Mouse (Mus musculus) retina, adult 2 months (tissue): ENCODE measurements at regions not wholly inside any gene's neighbourhood (a gene's known extent, or its start where the extent isn't known, plus 50 kb on each side); places are given as distances from the start of the nearest gene placed in this dataset.
A peak's percentile ranks its signal among the peaks of the same experiment; 100 is the strongest.

Experiments used
- DNase-seq: peaks from one replicate; pipeline ENCODE4 v3.0.0-alpha.2; 2012; ENCODE audit warnings: low read depth, low spot score

- no peak for DNase-seq
Measured at GRCm38 (mm10) chr10:92237881-92238280, 484.3 kb downstream of the Nedd1 start.

GRCm38 (mm10) chr10:92232081-92232480 is 490.1 kb downstream of the Nedd1 start:
- peak; percentile 23 for DNase-seq

- no peak for DNase-seq
Measured at GRCm38 (mm10) chr10:92225818-92226217, 496.4 kb downstream of the Nedd1 start.

- no peak for DNase-seq
Measured at GRCm38 (mm10) chr10:92225071-92225470, 497.1 kb downstream of the Nedd1 start.

- no peak for DNase-seq
Measured at GRCm38 (mm10) chr10:92219310-92219709, 502.9 kb downstream of the Nedd1 start.

GRCm38 (mm10) chr10:92170856-92171255 is 551.4 kb downstream of the Nedd1 start:
- DNase-seq: no peak

GRCm38 (mm10) chr10:92166057-92166456 is 556.2 kb downstream of the Nedd1 start:
- no peak for DNase-seq

- DNase-seq: no peak
Measured at GRCm38 (mm10) chr10:92164991-92165390, 557.2 kb downstream of the Nedd1 start.

GRCm38 (mm10) chr10:92164648-92164960 is 557.6 kb downstream of the Nedd1 start:
- no peak for DNase-seq

- no peak for DNase-seq
Measured at GRCm38 (mm10) chr10:92163851-92164647, 558.2 kb downstream of the Nedd1 start.

GRCm38 (mm10) chr10:92163071-92163504 is 559.1 kb downstream of the Nedd1 start:
- no peak for DNase-seq

GRCm38 (mm10) chr10:92162473-92163011 is 559.7 kb downstream of the Nedd1 start:
- no peak for DNase-seq

- DNase-seq: no peak
Measured at GRCm38 (mm10) chr10:92161501-92161900, 560.7 kb downstream of the Nedd1 start.

GRCm38 (mm10) chr10:92146263-92146662 is 576.0 kb downstream of the Nedd1 start:
- DNase-seq: no peak

GRCm38 (mm10) chr10:92135521-92135920 is 586.7 kb downstream of the Nedd1 start:
- DNase-seq: no peak

- DNase-seq: no peak
Measured at GRCm38 (mm10) chr10:92112790-92113189, 609.4 kb downstream of the Nedd1 start.

- no peak for DNase-seq
Measured at GRCm38 (mm10) chr10:92106331-92106730, 615.9 kb downstream of the Nedd1 start.

GRCm38 (mm10) chr10:92103887-92104286 is 618.3 kb downstream of the Nedd1 start:
- no peak for DNase-seq

- DNase-seq: no peak
Measured at GRCm38 (mm10) chr10:92102755-92103154, 619.5 kb downstream of the Nedd1 start.

- no peak for DNase-seq
Measured at GRCm38 (mm10) chr10:92097562-92097961, 624.7 kb downstream of the Nedd1 start.

- no peak for DNase-seq
Measured at GRCm38 (mm10) chr10:92097081-92097480, 625.1 kb downstream of the Nedd1 start.

GRCm38 (mm10) chr10:92091480-92092395 is 630.5 kb downstream of the Nedd1 start:
- DNase-seq: no peak
